Mouse (Mus musculus) lung, postnatal 4 days (tissue): ENCODE results near the gene Herc4.
"Not testable (repeated sequence)": the region's sequence is repeated elsewhere in the genome, so short reads cannot be mapped to it uniquely, and the experiment has no call there.

Source experiments
- DNase-seq, 2 experiments: peaks; one replicate each; pipeline ENCODE4 v3.0.0; 2021

Herc4 gene

DNA sequence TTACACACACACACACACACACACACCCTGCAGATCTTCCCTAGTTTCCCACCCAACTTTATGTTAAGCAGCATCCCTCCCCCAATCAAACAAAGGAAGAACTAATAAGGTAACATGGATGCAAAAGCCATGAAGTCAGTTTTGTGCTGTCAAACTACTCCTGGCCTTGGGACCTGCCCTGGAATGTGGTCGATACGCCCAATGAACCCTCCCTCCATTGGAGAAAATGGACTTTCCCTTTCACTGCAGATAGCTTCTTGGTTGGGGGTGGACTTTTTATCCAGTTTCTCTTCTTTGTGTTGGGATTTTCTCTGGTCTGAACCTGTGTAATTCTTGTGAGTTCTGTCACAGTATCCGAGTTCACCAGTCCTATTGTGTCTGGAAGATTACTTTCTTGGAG lies 15.1 kb downstream of the Herc4 start:
- DNase-seq, result no peak

GRCm38 (mm10) chr10:63259340-63259739 lies 15.7 kb downstream of the Herc4 start:
- DNase-seq, result no peak

DNA sequence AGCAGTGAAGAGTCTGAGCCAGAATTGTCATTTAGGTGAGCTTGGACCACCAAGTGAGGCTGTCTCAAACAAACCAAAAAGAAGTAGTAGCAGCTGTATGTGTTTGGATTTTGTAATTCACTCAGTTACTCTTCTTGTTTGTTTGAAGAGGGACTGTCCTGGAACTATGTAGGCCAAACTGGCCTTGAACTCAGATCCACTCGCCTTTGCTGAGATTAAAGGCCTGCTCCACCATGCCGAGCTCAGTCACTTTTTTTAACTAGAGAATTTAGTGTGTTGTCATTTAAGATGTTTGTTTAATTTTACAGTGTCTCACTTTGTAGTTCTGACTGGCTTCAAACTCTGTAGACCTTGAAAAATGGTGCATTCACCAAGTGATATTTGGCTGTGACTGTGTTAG lies 24.3 kb downstream of the Herc4 start:
- no peak for DNase-seq

DNA sequence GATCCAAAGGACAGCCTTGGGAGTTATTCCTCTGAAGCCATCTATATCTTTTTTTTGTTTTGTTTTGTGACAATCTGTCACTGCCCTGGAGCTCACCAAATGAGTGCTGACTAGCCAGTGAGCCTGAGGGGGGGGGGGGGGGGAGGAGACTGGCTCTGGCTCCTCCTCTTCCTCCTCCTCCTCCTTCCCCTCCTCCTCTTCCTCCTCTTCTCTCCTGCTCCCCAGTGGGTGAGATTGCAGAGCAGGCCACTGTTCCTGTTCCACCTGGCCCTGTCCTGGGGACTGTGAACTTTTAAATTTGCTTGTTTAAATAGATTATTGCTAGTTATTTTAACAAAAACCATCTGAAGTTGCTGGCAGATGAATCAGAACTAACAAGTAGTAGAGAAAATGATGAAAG lies 28.8 kb downstream of the Herc4 start:
- DNase-seq, result no peak

- no peak for DNase-seq
Observed at GRCm38 (mm10) chr10:63272868-63273267, 29.3 kb downstream of the Herc4 start.

DNA sequence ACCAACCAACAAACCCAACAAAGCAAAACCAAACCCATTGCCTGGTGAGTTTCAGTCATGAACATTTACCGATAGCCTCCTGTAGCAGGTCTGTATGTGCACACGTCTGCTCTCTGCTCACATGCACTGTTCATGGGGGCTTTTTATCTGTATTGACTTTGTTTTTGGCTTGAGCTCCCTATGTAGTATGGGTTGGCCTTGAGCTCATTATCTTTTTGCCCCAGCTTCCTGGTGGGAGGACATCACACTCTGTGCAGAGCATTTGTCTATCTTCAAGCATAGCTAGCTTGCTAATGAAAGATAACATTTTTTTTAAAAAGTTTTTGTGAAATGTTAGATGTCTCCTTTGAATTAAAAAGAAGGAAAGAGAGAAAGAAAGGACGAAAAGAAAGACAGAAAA lies 33.4 kb downstream of the Herc4 start:
- no peak for DNase-seq

- no peak for DNase-seq
Observed at GRCm38 (mm10) chr10:63279851-63280250, 36.2 kb downstream of the Herc4 start.

DNA sequence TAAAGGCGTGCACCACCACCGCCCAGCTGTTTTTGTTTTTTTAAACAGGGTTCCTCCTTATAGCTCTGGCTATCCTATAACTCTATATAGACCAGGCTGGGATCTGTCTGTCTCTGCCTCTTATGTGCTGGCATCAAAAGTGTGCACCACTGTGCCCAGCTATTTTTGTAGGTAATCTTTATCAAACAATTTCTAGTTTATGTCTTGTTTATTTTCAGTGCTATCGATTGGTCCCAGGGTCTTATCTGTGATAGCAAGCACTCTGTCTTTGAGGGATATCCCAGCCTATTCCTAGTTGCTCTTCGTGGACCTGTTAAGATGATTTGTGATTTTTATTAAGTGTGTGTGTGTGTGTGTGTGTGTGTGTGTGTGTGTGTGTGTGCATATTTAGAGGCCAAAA lies 38.8 kb downstream of the Herc4 start:
- no peak for DNase-seq

DNA sequence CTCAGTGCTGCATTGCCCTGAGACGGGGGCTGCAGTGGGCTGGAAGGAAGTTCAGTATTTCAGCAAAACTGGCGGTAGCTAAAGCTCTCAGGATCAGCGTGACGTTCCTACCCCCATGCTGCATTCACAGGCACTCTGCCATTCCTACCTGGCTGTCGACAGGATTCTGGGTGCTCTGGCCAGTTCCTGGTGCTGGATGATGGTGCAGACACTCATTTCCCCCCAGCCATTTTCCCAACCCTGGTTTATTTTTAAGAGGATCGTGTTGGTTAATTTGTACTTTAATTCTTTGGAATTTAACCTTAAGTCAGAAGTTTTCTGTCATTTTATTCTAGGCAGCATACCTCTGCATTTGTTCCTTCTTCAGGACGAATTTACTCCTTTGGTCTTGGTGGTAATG lies 39.2 kb downstream of the Herc4 start:
- DNase-seq, result no peak

DNA sequence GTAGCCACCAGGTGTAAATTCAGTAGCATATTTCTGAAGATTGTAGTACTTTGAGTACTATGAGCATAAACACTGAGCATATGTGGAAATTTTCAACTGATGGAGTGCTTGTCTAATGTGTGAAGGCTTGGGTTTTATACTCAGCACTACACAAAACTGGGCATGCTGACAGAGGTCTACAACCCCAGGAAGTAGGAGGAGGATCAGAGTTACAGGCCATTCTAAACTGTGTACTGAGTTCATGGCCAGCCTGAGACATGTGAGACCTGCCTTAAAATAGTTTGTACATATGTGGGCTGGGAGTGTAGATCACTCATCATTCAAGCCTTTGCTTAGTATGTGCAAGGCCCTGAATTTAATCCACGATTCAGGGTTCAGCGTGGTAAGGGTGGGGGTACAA lies 58.7 kb downstream of the Herc4 start:
- DNase-seq, result no peak

GRCm38 (mm10) chr10:63308582-63309366 lies 65.2 kb downstream of the Herc4 start:
- peak; percentile 79 to 85 for DNase-seq

- DNase-seq, result no peak
Observed at GRCm38 (mm10) chr10:63313726-63314125, 70.1 kb downstream of the Herc4 start.

DNA sequence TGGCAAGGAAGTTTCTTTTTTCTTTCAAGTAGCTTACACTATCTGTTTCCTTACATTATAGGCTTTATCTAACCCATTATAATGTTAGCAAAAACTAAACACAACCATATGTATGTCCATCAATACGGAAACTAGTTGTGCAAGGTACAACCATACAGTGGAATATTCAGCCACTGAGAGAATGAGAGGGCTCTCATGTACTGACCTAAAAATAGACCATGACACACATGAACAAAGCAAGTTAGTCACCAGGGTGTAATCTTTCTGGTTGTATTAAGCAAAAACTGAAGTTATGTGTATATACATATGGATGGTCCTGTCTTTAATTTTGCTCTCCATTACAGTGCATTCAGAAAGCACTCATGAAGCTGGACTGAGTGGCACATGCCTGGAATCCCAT lies 83.5 kb downstream of the Herc4 start:
- no peak for DNase-seq

GRCm38 (mm10) chr10:63336901-63337300 lies 93.3 kb downstream of the Herc4 start:
- no peak for DNase-seq

DNA sequence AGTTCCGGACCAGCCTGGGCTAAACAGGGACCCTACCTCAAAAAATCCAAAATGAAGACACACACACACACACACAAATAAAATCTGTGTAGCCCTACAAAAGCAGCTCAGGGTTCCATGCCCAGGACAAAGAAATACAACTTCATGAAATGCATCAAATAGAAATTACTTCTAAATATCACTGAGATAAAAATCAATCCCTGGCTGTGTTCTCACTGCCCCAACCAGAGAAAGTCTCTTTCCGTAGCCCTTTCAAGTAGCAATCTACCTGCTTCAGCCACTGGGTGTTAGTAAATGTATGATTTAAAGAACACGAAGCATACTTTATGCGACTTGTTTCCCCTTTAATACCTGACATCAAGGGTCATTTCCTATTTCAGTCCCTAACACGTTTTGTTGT lies 93.7 kb downstream of the Herc4 start:
- DNase-seq, result no peak

GRCm38 (mm10) chr10:63337951-63338836 lies 94.6 kb downstream of the Herc4 start:
- peak; percentile 71 to 85 for DNase-seq

DNA sequence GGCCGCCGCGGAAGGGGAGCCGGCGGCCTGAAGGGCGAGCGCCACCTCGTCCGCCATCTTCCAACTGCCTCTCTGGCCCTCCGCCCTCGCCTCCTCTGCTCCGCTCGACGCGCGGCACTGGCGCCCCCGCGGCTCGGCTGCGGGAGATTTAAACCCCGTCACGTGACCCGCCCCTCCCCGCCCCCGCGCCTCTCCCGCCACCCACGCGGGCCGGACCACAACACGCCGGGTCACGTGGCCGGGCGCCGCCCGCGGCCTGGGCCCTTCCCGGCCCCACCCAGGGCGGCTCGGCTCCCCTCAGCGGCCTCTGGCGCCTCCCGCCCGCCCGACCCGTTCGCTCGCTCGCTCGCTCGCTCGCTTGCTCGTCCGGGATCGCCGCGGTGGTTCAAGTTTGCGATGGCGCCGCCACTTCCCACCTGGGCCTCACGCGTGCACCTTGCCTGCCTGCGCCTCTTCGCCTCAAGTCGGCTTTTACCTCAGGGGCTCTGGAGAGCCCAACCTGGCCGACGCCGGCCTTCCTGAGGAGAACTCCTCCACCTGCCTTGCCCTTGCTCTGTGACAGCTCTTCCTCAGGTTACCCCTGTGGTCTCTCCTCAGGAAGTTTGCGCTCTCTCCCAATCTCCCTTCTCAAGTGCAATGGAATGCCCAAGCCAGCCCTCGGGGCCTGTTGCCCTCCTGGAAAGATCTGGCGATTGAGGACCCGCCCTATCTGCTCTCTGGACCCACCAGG lies 95.5 kb downstream of the Herc4 start:
- peak; percentile 92 to 96 for DNase-seq

GRCm38 (mm10) chr10:63341351-63341750 lies 97.7 kb downstream of the Herc4 start:
- DNase-seq, result no peak

DNA sequence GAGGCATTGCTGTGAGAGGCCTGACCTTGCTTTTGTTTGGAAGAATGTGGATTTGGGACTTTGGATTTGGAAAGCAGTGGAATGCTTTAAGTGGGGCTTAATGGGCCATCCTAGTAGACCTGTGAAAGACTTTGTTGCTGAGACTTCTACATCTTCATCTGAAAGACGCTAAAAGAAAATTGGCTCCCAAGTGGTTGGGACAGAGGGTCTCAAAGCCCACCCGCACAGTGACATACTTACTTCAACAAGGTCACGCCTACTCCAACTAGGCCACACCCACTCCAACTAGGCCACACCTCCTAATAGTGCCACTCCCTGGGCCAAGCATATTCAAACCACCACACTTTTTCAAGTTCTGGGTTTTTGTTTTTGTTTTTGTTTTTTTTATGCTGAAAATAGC lies 101.1 kb downstream of the Herc4 start:
- no peak for DNase-seq

DNA sequence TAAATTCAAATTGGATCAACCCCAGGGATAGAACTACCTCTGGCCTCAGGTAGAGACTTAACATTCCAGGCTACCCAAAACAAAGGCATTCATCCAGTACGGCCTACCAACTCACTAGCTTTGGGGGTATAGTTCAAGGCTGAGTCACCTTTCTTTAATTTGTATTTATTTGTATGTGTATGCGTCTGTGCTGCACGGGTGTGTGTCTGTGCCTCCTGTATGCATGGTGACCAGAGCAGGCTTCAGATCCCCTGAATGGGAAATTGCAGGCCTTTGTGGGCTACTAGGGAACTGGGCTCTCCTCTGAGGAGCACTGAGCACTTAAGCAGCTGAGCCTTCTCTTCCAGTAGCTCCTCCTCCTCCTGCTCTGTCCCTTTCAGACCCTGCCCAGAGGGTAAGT lies 104.7 kb downstream of the Herc4 start:
- DNase-seq, result no peak

DNA sequence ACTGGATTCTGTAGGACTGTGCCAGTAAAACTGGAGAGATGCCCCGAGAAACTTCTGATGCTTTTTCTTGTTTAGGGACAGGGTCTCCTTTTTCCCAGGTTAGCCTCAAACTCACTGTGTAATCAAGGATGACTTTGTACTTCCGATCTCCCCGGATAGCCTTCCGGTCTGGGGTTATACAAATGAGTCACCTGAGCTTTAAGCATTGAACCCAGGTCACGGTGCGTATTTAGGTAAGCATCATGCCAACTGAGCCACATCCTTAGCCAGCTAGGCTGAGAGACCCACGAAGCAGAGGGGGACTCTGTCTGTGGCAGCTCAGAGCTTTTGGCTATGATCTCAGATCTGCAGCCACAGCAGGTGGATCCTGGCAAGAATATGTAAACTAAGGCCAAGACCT lies 107.1 kb downstream of the Herc4 start:
- DNase-seq, result no peak

- DNase-seq, result not testable (repeated sequence)
Observed at GRCm38 (mm10) chr10:63351099-63351498, 107.5 kb downstream of the Herc4 start.

GRCm38 (mm10) chr10:63352111-63352510 lies 108.5 kb downstream of the Herc4 start:
- DNase-seq, result no peak
